Mouse (Mus musculus) small intestine, adult 2 months (tissue): ENCODE results near the gene Tmem236.

ENCODE experiments used
- CTCF ChIP-seq: fragments of 200-500 bp; IDR thresholded peaks from 2 replicates; pipeline ENCODE4 v1.5.1; 2012; ENCODE audit warnings: low read depth, mild to moderate bottlenecking, control low read depth, inconsistent platforms, low read length, moderate library complexity, mixed read lengths; ENCODE audit not compliant: insufficient replicate concordance, insufficient read length; ENCODE audit errors: extremely low read depth
- POLR2A ChIP-seq: fragments of 200-500 bp; IDR thresholded peaks from 2 replicates; pipeline ENCODE4 v1.6.1; 2012; ENCODE audit warnings: low read depth, mild to moderate bottlenecking, control low read depth, inconsistent platforms, low read length, moderate library complexity

DNA sequence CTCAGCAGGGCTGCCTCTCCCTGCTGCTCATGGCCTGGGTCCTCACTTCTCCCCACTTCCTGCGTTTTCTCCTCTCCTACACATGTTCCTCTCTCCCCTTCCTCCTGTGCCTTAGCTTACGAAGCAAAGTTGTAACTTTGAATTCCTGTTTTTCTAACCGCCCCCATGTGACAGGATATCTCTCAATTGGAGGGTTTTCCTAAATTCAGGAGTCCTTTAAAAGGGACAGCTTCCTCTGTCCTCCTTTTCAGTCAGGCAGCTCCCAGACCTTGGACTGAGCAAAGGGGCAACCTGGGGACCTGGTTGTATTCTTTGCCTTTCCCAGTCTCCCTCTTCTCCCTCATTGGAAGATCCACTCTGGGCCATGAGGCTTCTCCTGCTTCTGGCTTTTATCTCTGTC is 54.8 kb downstream of the Tmem236 start, which contains the start of gene Mrc1:
- TF ChIP-seq POLR2A = no peak
- TF ChIP-seq CTCF = no peak
